Mouse (Mus musculus) mesoderm, embryonic 11.5 days (tissue): Measurements from ENCODE around the gene Nr6a1.

Experiments used
- DNase-seq: peaks from one replicate; pipeline ENCODE4 v3.0.0-alpha.2; 2012; ENCODE audit warnings: low read depth, low spot score

Gene Nr6a1

DNA sequence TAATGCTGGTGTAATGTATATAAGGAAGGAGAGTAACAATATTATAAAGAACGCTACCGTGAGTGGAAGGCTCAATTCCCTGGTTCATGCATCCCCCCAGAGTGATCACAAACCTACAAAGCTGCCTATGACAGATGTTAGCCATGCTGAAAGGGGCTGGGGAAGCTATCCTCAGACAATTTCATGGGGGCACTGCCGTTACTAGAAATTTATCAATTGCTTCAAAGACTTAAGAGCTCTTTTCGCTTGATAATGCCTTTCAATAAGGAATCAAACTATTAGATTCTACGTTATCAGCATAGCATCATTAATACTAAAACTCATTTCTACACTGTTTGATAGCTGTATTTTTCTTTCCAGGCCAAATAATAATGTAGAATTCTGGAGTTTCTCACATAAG, 144.1 kb downstream of the Nr6a1 start:
- no peak for DNase-seq

DNA sequence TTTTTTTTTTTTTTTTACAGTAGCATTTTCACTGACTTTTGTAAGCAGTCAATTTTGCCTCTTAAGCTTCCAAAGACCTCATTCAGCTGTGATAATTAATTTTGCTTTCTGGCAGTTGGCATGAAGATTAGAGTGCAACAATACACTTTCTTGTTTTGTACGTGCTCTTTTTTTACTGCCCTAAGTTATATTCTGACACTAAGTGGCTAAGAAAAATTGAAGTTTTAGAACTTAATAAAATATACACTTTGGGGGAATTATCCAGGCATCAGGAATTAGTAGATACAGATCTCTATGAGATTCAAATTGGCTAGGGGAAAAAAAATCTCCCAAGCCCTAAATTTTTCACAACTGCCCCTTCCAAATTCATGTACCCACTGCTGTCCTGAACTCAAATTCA, 144.8 kb downstream of the Nr6a1 start:
- DNase-seq: no peak

DNA sequence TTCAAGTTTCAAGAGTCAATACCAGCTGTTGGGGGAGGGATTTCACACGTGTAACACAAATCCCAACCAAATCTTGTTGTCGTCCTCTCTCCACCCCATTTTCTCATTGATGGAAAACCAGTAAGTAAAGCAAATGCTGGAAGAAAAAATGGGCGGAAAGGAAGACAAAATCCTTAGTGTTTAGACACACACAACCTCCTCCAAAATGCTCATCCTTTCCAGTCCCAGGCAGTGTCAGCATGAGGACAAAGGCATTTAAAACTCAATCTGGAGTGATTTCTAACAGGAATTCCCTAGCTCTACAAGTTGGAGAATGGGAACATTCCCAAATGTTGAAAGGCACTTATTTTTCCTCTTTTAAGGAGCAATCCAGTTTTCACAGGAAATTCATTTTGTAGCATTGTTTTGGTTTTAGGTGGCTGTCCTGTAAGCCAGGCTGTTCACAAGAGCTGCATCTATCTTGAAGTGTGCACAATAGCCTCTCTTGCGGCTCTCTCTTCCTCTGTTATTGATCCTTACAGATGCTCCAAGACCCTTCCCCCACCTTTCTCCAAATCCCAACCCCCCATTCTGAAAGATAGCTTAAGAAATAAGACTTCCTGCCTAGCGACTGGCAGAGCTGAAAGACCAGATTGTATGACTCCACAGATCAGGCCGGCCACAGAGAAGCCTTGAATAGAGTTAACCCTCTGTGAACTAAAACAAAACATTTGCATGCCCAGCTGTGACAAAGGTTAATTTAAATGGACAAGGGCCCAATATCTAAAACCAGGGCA, 145.4 kb downstream of the Nr6a1 start:
- DNase-seq: peak; percentile 67

DNA sequence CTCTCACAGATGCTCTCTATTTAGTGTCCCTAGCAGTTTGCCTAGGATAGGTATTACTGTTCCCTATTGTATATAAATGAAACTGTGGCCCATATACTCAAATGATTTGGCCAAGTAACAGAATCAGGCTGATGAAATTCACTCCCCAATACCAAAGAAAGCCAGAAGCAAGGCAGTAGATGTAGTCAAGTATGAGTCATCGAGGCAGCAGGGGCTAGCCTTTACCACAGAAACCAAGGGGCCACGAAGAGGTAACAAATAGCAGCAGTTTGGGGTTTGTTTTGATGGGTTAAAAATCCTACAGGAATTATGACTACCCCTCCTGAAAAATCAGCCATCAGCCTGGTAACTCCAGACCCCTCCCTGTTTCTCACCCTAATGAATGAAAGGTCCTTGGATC, 147.5 kb downstream of the Nr6a1 start:
- no peak for DNase-seq

DNA sequence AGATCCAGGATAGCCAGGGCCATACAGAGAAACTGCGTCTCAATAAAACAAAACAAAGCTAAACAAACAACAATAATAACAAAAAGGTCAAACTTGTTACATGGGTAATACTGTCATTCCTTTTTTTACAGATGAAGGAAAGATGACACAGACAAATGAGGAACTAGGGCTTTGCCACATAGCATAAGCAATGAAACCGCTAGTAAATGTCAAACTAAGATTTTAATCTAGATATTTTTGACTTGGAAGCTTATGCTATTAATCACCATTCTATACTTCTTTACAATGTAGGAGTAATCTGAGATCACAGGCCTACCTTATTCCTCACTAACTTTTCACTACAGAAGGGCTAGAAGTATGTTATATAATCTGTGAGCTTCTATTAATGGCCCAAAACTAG, 150.2 kb downstream of the Nr6a1 start:
- no peak for DNase-seq

DNA sequence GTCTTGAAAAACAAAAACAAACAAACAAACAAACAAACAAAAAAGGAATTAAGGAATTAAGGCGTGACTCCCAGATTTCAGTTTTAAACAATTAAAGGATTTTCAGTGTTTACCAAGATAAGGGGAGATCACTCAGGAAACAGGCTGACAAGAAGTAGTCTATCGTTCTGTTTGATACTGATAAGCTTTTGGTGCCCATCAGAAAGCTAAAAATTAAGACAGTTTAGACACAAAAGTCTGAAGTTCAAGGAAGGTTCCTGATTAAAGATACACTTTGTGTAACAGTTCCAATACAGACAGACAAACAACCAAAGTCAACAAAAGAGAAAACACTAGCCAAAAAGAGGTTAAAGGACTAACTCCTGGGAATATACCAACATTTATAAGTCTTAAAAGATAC, 152.6 kb downstream of the Nr6a1 start:
- DNase-seq: no peak

DNA sequence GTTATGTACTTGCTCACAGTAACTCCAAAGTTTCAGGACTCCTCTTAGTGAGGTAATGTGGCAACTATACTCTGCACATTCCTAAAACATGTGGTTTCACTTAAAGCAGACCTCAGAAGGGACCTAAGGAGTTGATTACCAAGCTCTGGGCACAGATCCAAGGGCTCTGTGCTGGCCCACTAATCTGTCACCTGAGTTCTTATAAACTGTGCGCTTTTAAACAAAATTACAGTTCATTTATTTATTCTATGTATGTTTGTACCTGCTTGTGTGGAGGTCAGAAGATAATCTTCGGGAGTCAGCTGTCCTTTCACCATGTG, 156.1 kb downstream of the Nr6a1 start:
- peak; percentile 81 for DNase-seq

DNA sequence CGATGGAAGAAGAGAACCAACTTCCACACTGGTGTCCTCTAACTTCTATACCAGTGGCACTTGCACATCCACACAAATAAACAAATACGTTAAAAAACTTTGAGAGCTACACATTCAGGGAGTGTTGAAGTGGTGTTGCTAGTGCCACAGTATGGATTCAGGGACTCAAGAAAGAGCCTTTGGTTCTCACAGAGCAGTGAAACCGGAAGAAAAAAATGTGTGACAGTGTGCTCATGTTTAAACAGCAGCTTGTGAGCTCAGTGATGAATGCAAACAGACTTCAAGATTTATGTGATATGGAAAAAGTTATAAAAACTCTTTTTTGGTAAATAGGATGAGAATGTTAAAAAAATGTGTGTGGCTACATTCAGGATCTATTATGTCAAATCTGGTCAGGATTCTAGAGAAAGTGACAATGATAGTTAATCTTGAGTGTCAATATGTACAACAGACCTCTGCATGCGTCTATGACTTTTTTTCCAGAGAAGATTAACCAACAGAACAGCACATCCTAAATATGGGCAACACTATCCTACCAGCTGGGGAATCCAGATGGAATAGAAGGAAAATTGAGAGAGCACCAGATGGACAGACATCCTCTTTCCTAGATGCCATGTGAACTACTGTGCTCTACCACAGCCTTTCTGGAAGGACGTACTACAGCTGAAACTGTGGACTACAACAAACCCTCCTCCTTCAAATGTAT, 156.6 kb downstream of the Nr6a1 start:
- no peak for DNase-seq

DNA sequence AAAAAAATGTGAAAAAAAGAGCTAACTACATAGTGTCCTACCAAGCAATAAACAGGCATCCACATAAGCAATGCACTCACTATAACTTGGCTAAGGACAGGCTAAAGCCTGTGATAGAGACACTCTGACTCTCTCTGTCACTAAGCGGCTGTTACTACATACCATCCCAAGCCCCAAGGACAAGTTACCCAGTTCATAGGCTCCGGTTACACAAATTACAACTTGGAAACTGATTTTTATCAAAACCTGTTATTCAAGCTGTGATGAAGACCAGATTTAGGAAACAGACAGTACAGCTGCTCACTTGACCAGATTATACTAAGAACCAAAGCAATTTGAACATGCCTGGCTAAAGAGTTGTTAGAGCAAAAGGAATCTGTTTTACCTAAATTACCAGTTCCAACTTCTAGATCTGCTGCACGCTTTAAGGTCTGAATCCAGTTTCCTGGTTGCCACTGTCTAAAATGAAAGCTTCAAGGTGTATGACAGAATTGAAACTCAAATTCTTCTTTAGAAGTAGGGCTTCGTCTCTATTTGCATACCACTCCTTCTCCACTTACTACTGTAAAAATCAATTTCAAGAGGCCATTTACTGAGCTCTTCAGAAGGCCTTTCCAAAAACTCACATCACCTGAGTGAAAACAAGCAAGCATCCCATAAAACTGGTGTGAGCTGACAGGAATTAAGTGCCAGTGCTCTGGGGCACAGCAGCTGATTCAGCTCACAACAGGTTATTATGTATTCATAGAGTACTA, 160.1 kb downstream of the Nr6a1 start:
- no peak for DNase-seq

DNA sequence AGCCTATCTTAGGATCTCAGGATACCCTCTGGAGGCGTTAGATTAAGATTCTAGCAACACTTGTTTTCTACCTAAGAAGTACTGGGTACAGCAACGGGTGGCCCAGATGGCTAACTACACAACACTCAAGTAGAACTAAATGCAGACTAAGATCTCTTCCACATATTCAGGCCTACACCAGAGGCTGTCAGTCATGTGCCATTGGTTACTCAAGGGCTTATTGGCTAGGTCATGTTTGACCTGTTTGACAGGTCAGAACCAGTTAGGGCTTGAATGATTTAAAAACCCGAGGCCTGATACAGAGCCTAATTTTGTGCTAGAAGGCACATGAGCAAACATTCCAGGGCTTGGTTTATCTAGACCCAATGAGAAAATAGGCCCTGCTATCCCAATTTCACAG, 187.6 kb downstream of the Nr6a1 start:
- DNase-seq: no peak

DNA sequence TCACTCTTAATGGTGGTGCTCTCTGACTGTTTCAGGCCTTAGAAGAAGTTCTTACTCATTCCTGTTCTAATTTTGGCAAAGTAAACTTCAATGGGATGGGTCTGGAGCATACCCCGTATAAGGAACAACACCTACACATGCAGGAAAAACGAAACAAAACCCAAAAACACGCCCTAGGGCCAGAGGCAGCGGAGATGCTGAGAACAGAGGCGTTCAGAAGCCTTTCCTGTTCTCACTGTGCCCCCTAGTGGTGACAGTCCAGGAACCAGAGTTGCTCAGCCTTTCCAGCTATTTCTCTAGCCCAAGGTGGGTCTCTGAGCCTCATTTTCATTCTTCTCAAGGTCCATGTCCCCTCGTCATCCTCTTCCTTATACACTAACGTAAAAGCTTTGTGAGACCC, 188.1 kb downstream of the Nr6a1 start:
- peak; percentile 76 for DNase-seq

DNA sequence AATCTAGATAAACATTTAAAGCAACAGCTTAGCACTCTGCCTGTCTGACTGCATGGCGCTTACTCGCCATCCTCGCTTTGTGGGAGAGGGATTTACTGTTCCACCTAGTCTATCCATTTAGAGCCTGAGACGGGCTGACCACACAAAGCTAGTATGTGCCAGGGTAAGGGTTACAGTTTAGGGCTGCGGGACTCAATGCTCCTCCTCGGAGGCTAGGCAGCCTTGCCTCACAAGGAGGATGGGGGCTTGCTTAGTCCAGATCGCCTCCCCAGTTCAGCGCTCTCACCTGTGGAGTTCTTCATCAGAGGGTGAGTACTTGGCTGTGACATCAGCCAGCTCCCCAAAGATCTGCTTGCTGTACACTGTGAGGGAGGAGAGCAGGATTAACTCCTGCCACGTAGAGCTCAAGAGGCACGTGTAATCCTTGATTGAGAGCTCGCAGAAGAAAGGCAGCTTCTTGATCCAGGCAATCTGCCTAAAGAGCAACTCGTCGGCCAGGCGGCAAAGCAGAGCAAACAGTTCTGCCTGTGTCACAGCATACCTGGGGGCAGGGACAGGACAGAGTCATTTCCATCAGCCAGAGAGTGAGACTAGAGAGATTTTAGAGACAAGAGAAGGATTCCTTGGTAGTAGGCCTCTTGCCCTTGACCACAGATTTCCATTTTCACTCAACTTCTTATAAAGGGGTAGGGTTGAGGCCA, 188.7 kb downstream of the Nr6a1 start:
- DNase-seq: no peak

DNA sequence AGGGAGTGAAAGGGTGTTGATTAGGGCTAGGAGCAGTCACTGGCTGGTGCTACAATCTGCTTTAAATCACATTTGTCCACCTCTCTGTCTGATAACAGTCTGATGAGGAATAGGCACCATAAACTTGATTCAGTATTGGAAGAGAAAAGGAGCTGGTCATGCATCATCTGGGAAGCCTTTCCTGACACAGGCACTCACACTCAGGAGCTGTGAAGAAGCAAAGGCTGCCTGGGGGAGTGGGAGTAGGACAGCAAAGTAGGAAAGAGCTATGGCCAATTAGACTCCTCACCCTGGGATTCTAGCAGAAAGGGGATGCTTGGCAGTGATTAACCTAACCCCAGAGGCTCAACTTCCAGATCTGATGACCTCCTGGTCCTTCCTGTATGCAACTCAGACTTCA, 191.7 kb downstream of the Nr6a1 start:
- DNase-seq: no peak

DNA sequence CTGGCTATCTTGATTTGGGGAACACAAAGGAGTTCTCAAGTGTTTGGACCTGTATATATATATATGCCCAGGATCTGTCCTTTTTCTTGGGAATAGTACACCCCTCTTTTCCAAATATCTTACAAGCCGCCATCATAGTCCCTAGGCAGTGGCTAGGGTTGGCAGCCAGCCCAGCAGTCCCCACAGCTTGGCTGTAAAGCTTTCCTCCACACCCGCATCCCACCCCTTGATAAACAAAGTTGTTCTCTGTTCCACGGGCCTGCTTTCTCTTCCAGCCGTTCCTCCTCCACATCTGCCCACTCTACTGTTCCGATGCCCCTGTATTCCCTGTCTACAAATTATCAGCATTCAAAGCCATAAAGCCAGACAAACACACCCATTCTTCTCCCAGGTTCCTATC, 192.8 kb downstream of the Nr6a1 start:
- no peak for DNase-seq

DNA sequence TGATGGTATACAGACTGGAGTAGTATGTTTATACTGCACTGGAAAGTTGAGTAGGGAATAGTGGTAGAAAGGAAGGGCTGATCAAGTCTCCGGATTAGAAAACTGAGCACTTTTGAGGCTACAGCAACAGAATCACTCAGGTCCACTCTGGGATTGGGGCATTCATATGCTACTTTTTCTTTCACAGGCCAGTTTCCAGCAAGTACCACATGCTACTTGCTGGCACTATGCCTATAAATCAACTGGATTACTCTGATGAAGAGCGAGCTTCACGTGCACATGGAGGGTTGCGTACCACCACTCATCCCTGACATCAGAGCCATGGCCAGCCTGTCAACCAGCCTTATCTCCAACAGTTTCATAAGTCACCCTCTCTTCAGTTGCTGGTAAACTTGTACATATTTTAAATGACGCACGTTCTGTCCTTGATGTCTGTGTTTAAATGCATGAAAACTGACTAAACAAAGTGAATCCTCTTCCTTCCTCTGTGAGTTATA, 197.1 kb downstream of the Nr6a1 start:
- no peak for DNase-seq

DNA sequence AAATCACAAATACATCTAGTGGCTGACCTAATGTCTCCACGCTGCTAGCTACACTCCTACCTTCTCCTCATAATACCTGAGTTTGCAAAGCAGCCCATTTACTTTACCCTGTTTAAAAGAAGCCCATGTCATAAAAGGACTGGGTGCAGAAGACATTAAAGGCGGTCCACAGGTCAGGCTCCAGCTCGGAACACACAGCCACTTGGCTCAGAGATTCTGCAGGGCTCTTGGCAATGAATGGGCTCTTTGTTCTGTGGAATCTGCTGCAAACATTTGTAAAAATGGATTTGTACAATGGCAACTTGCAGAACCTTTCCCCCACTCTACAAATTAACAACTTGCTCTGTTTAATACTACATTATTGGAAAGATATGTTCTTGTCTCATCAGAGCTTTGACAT, 202.1 kb downstream of the Nr6a1 start:
- DNase-seq: peak; percentile 30

DNA sequence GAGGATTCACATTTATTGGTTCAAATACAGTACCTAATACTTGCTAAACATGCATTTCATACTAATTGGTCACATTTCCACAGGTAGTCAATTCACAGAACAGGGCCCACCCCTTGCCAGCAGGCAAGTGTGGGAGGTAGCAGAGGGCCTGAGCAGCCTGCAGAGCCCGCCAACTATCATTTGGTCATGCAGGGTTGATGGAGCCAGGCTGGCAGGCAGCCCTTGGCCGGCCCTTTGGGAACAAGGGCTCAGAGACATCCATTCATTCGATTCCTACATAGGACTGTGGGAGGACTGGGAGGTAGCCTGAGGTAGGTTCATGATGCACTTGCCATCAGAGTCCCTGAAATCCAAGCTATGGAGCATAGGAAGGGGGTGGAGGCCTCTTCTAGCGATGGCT, 204.1 kb downstream of the Nr6a1 start:
- no peak for DNase-seq

DNA sequence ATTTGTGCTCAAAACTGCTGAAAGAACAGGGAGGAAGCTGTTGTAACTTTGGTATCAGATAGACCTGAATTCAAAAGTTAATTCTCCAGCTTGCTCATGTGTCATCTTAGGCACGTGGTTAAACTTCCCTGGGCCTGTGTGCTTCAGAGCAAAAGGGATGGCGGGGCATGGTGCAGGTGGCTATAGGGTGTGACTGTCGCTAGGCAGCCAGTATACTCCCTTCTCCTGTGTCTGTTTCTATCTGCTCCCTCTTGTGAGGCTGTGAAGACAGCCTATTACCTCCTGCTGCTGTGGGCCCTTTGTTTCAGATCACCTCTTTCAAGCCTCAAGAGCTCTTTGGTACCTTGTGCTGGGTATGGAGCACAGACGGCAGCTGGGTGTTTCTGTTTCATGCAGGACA, 205.4 kb downstream of the Nr6a1 start:
- DNase-seq: no peak

DNA sequence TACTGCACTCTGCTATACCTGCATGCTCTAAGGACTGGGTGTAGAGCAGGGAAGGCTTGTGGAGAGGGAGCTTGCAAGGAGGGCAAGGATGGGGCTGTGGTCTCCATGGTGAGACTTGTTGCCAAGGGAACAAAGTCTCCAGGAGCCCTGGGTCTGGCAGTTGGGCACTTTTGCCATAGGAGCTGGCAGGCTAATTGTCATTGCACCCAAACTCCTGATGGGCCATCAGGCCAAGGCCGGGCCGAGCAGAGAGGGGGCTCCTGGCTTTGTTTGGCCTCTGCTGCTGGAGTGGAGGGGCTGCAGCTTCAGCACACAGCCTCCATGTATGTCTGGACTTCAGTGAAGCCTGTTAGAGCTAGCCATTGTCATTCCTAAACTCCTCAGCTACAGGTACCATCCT, 206.8 kb downstream of the Nr6a1 start:
- DNase-seq: no peak

DNA sequence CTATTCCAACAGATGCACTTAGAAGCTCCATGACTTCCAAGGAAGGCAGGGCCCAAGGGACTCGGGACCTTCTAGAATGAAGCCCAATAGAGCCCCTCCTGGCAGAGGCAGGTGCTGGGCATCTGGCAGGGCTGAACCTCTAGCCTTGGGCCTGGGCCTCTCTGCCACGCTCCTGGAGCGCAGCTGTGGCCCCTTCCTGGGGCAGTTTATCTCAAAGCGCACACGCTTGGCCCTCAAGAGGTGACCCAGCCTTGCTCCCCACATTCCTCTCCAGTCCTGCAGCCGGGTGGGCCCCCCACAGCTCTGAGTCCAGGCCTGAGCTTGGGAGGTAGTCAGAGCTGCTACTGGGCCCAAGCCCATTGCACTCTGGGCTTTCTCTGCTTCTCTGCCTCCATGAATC, 208.1 kb downstream of the Nr6a1 start:
- DNase-seq: no peak

DNA sequence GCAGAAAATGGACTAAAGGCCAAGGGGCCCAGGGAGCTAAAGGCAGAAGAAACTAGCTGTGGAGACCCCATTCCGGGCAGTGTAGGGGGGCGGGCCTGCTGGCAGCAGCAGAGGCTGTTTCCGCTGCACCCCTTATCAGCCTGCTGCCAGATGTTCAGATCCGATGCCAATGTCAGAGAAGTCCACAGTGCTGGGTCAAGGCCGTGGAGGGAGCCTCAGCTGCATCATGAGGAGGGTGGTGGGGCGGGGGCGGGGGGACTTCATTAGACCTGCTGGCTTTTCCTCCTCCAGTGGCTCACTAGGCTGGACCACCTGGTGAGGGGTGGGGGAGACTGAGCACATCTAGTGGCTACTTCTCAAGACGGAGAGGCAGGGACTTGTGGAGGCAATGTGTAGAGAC, 208.8 kb downstream of the Nr6a1 start:
- no peak for DNase-seq

DNA sequence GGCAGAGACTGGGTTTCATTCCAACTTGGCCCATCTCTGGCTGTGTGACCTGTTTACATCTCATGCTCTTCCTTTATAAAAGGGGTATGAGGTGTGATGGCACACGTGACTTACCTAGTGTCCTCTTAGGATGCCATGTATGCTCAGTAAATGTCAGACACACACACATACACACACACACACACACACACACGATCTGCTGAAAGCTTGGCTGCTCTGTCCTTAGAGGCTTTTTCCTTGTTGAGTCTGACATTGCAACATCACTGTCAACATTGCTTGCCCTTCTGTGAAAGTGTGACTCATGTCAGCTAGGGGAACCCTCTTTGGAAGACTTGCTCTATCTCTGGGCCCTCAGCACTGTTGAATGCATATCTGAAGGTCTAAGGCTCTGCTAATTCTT, 210.1 kb downstream of the Nr6a1 start:
- DNase-seq: no peak
